Mouse (Mus musculus) embryonic facial prominence, embryonic 11.5 days (tissue): ENCODE results near the gene Tcaim. TPM values are rescaled to one million over a fixed set of nuclear protein-coding genes. Genes with fewer than 3 reads are reported as not detected.

Experiments used
- ATAC-seq: fragments of 200-750 bp; cut with Nextera tagmentation; replicated peaks from 2 replicates; pipeline ENCODE4 v1.8.0; 2017; ENCODE audit warnings: low read depth; ENCODE audit not compliant: insufficient number of reproducible peaks, low FRiP score, low TSS enrichment
- DNase-seq: peaks from one replicate; pipeline ENCODE4 v3.0.0-alpha.2; 2015; ENCODE audit warnings: low spot score
- H3K27ac ChIP-seq: fragments of 300-500 bp; sonication (generic); replicated peaks from 2 replicates; pipeline ENCODE4 v1.5.1; 2014; ENCODE audit warnings: mild to moderate bottlenecking, low read depth, low read length, control low read depth
- H3K27me3 ChIP-seq: fragments of 300-500 bp; sonication (generic); 2 replicates; pipeline ENCODE4 v1.6.1; 2014; ENCODE audit warnings: mild to moderate bottlenecking, low read length, moderate library complexity, mixed read lengths; ENCODE audit not compliant: control insufficient read depth, insufficient read depth
- H3K36me3 ChIP-seq: fragments of 300-500 bp; sonication (generic); replicated peaks from 2 replicates; pipeline ENCODE4 v1.6.1; 2014; ENCODE audit warnings: low read depth, mild to moderate bottlenecking, low read length, moderate library complexity, mixed read lengths; ENCODE audit not compliant: control insufficient read depth, insufficient read depth
- H3K4me1 ChIP-seq: fragments of 300-500 bp; sonication (generic); 2 replicates; pipeline ENCODE4 v1.6.1; 2014; ENCODE audit warnings: low read length, mixed read lengths; ENCODE audit not compliant: control insufficient read depth, insufficient read depth
- H3K4me2 ChIP-seq: fragments of 300-500 bp; sonication (generic); 2 replicates; pipeline ENCODE4 v1.6.1; 2014; ENCODE audit warnings: low read depth, mild to moderate bottlenecking, control low read depth, low read length, moderate library complexity
- H3K4me3 ChIP-seq: fragments of 300-500 bp; sonication (generic); 2 replicates; pipeline ENCODE4 v1.5.1; 2014; ENCODE audit warnings: low read depth, low read length, control low read depth
- H3K9ac ChIP-seq: fragments of 300-500 bp; sonication (generic); replicated peaks from 2 replicates; pipeline ENCODE4 v1.6.1; 2014; ENCODE audit warnings: mild to moderate bottlenecking, control low read depth, low read length
- H3K9me3 ChIP-seq: fragments of 300-500 bp; sonication (generic); replicated peaks from 2 replicates; pipeline ENCODE4 v1.6.1; 2016; ENCODE audit warnings: mild to moderate bottlenecking, low read length, inconsistent platforms, mixed read lengths; ENCODE audit not compliant: control insufficient read depth
- WGBS: fragments of 180-500 bp; shearing (Covaris S2); extraction: QIAGEN DNeasy Blood & Tissue Kit; methylation state at CpG from one replicate; pipeline ENCODE4 v1.1.7; 2014; 5-methylcytosine and 5-hydroxymethylcytosine counted together
- polyA plus RNA-seq: library from polyadenylated mRNA; unstranded; fragments of >200 nt; fragmentation: Nextera tagmentation; extraction: Ambion mirVana; gene quantifications from 2 replicates; pipeline ENCODE4 v1.2.1, GENCODE M21; 2014

Gene Tcaim
- polyA plus RNA-seq, 1 experiment from 2014 or later = 5.8 TPM

- H3K36me3 ChIP-seq = no peaks in the 10 kb centered on the region
- no peak overlapping the region for H3K4me2 ChIP-seq
- no peak overlapping the region for H3K27ac ChIP-seq
- H3K27me3 ChIP-seq = no peaks in the 10 kb centered on the region
- H3K9me3 ChIP-seq = no peaks in the 10 kb centered on the region
- no peaks in the 10 kb centered on the region for H3K4me1 ChIP-seq
- H3K4me3 ChIP-seq = no peak overlapping the region
- ATAC-seq = no peak
- H3K9ac ChIP-seq = no peak overlapping the region
- DNase-seq = no peak
- 86% methylated on average over 5 of the region's 5 CpGs for WGBS
These were observed 7.0 kb downstream of the Tcaim start for GRCm38 (mm10) chr9:122812386-122812785.

GRCm38 (mm10) chr9:122814775-122815174 lies 9.4 kb downstream of the Tcaim start:
- Histone ChIP-seq H3K9ac (no peak overlapping the region), H3K27me3 (no peaks in the 10 kb centered on the region)
- ATAC-seq = no peak

GRCm38 (mm10) chr9:122815239-122815851 lies 10.0 kb downstream of the Tcaim start:
- ATAC-seq (no peak), DNase-seq (no peak)
- no peak overlapping the region for H3K27ac ChIP-seq
- H3K36me3 ChIP-seq = no peaks in the 10 kb centered on the region
- H3K4me2 ChIP-seq = no peak overlapping the region
- H3K27me3 ChIP-seq = no peaks in the 10 kb centered on the region
- H3K9ac ChIP-seq = no peak overlapping the region
- H3K4me3 ChIP-seq = no peak overlapping the region
- no peaks in the 10 kb centered on the region for H3K9me3 ChIP-seq
- 87% methylated on average over 4 of the region's 4 CpGs for WGBS
- no peaks in the 10 kb centered on the region for H3K4me1 ChIP-seq

More at GRCm38 (mm10) chr9:122814775-122815174, 9.4 kb downstream of the Tcaim start:
- Histone ChIP-seq H3K4me1 (no peaks in the 10 kb centered on the region), H3K27ac (no peak overlapping the region), H3K4me3 (no peak overlapping the region), H3K4me2 (no peak overlapping the region), H3K9me3 (no peaks in the 10 kb centered on the region), H3K36me3 (no peaks in the 10 kb centered on the region)
- no peak for DNase-seq
- WGBS = 94% methylated on average over 2 of the region's 2 CpGs

- H3K27ac ChIP-seq = no peak overlapping the region
- DNase-seq = no peak
- no peak overlapping the region for H3K4me3 ChIP-seq
- no peaks in the 10 kb centered on the region for H3K4me1 ChIP-seq
- H3K27me3 ChIP-seq = no peaks in the 10 kb centered on the region
- H3K36me3 ChIP-seq = no peaks in the 10 kb centered on the region
- no peak overlapping the region for H3K9ac ChIP-seq
- ATAC-seq = no peak
- no peaks in the 10 kb centered on the region for H3K9me3 ChIP-seq
- no peak overlapping the region for H3K4me2 ChIP-seq
- 82% methylated on average over 5 of the region's 5 CpGs for WGBS
These were observed 18.2 kb downstream of the Tcaim start for GRCm38 (mm10) chr9:122823374-122824017.

GRCm38 (mm10) chr9:122826743-122827142 lies 21.4 kb downstream of the Tcaim start:
- H3K27ac ChIP-seq = no peak overlapping the region
- no peak for ATAC-seq
- no peaks in the 10 kb centered on the region for H3K36me3 ChIP-seq
- no peak for DNase-seq
- H3K9ac ChIP-seq = no peak overlapping the region
- no peaks in the 10 kb centered on the region for H3K27me3 ChIP-seq
- H3K4me3 ChIP-seq = no peak overlapping the region
- H3K4me1 ChIP-seq = no peaks in the 10 kb centered on the region
- 91% methylated on average over 4 of the region's 4 CpGs for WGBS
- no peak overlapping the region for H3K4me2 ChIP-seq
- H3K9me3 ChIP-seq = no peaks in the 10 kb centered on the region

- WGBS = 84% methylated on average over 4 of the region's 4 CpGs
- Histone ChIP-seq H3K4me2 (no peak overlapping the region), H3K9me3 (no peaks in the 10 kb centered on the region), H3K36me3 (no peaks in the 10 kb centered on the region), H3K9ac (no peak overlapping the region), H3K4me1 (no peaks in the 10 kb centered on the region), H3K27ac (no peak overlapping the region), H3K27me3 (no peaks in the 10 kb centered on the region), H3K4me3 (no peak overlapping the region)
- DNase-seq (no peak), ATAC-seq (no peak)
These were observed 24.6 kb downstream of the Tcaim start for GRCm38 (mm10) chr9:122829826-122830380.

GRCm38 (mm10) chr9:122836126-122836525 lies 30.8 kb downstream of the Tcaim start:
- Histone ChIP-seq H3K36me3 (no peaks in the 10 kb centered on the region), H3K4me2 (no peak overlapping the region), H3K9me3 (no peaks in the 10 kb centered on the region), H3K27ac (no peak overlapping the region), H3K27me3 (no peaks in the 10 kb centered on the region), H3K4me3 (no peak overlapping the region), H3K4me1 (no peaks in the 10 kb centered on the region), H3K9ac (no peak overlapping the region)
- no peak for DNase-seq
- no peak for ATAC-seq
- WGBS = 77% methylated on average over 9 of the region's 9 CpGs

- H3K27me3 ChIP-seq = no peaks in the 10 kb centered on the region
- no peak overlapping the region for H3K4me2 ChIP-seq
- DNase-seq = no peak
- H3K4me3 ChIP-seq = no peak overlapping the region
- H3K27ac ChIP-seq = no peak overlapping the region
- no peaks in the 10 kb centered on the region for H3K4me1 ChIP-seq
- WGBS = 77% methylated on average over 6 of the region's 6 CpGs
- no peak overlapping the region for H3K9ac ChIP-seq
- no peaks in the 10 kb centered on the region for H3K9me3 ChIP-seq
- ATAC-seq = no peak
- no peaks in the 10 kb centered on the region for H3K36me3 ChIP-seq
These were observed 31.5 kb downstream of the Tcaim start for GRCm38 (mm10) chr9:122836790-122837189.
